Mouse (Mus musculus): ENCODE data around the gene Abcd2. TPM values are rescaled to one million over a fixed set of nuclear protein-coding genes. Genes with fewer than 3 reads are reported as not detected.

Gene Abcd2
- total RNA-seq (2021): 1 to 10 TPM; 5.6 to 6.2 TPM

DNA sequence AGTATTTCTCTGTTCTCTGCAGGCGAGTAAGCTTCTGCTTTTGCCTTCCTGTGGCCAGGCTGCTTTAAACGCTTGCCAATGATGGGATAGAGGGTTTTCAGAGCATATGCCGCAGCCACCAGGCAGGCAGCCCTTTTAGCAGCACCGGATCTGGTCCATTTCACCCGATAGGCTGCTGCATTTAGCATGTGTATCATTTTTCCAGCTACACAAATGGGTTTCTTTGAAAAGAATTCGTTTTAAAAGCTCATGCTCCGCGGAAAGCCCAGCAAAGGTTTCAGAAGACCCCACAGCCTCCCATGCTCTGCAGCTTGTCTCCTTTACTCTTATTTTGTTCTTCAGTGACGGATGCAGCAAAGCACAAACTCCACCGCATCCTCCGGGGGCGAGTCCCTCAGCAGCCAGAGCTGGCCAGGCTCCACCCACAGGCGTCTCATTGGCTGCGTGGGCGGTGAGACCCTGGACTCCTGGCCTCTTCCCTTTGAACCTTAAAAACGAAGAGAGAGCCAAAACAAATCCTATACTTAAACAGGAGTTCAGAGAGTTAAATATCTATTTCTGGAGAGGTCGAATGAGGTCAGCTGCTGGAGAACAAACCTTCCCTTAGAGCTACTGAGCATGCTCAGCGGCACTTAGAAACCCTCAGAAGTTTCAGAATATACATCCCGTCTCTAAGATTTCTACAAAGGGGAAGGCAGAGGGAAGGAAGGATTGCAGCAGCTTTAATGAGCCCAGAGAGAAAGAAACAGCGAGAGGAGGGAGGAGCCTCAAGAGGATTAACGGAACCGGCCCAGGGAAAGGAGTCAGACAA lies at the start of gene Abcd2:
Gene Abcd2, minus strand, starts transcription at position 388 of the 811 bp plus-strand sequence.
- intact Hi-C loops (cut with DNase I): loop anchor here (5.0 kb wide), 1 partner anchor 199 kb away; no protein-coding TSS in a partner anchor
- DNase-seq: peak; percentile 71 to 82

DNA sequence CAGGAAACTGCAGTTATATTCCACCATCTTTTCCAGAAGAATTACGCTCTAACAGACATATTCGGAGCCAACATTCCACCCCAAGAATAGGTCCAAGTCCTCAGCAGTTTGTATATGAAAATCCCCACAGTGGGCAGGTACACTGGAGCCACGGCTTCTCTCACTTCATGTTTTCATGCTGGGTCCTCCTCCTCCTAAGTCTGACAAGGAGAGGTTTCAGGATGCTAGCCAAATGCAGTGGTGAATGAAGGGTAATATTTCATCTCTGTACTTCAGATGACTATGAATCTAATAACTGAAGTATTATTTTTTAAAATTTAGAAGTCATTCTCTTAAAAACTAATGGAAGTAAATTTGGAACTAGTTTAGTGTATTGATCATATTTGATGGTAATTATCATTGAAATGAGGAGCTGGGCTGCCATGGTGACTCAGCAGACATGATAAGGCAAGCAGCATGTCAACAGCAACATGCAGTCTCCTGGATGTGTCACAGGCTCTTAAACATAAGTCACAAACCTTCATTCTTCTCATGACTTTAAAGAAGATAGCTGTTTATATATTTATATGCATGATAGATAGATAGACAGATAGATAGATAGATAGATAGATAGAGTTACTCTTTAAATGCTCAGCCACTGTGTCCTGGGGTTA lies 49.2 kb upstream of the Abcd2 start:
- intact Hi-C loops (cut with DNase I): no loop called here
- no peak for DNase-seq

DNA sequence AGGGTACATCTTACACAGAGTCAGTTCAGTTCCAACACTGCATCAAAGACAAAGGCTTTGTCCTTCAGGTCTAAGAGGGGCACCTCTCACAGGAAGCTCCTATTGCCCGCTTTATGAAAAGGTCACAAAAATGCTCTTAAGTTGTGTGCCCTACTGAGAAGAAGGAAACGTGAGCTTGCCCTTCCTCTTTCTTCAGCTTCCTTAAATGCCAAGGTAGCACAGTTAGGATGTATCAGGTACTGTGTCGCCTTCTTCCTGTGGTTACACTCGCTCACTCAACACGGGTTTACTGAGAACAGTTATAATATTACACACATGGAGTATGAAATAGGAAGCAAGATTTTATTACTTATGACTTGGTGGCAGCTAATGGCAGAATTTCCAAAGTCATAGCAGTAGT lies 45.7 kb upstream of the Abcd2 start:
- no peak for DNase-seq
- intact Hi-C loops (cut with DNase I): no loop called here

DNA sequence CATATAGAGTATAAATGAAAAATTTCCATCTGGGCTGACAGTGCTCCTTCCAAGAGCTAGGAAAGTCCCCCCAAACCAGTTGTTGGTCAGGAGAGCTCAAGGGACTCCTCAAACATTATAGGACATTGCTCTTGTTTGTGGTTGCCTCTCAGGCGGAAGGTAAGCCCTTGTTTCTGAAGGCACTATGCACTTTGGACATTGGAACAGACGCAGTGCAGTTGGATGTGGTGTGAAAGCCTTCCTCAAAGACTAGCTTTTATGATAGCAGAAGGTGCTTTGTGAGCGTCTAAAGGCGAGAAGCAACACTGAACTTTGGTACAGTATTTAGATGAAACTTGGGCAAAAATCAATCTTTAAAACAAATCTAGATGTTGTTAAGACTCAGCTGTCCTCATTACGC lies 14.9 kb upstream of the Abcd2 start:
- no peak for DNase-seq
- intact Hi-C loops (cut with DNase I): no loop called here

DNA sequence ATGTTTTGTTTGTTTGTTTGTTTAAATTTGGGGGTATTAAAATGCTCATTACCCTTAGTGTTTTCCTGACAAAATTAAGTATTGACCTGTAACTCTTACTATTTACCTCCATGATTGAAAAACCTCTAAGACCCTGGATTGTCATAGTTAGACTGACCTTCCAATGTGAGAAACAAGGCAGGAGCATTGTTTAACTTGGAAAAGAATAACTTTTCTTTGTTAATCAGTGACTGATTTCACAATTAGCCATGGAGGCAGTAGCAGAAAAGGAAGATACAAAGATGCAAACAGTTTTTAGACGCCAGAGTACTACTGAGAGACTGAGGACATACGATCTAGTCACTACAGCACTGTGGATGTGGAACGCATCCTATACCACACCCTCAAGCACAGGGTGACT lies 11.9 kb upstream of the Abcd2 start:
- DNase-seq: no peak
- intact Hi-C loops (cut with DNase I): no loop called here

DNA sequence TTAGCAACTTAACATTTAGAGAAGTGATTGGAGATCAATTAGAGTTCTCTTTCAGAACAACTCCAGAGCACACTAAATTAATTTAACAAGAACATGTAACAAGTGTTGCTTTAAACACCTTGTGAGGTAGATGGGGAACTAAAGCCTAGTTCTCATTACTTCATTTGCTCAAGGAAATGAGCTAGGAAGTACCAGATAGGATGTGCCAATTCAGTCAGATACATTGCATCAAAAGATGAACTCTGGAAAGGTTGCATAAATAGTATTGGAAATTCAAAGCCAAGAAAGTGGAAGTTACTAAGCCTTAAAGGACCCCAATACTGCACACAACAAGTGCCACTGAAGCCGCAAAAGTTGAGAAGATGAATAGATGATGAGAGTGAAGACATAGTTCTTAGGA lies 10.9 kb upstream of the Abcd2 start:
- no peak for DNase-seq
- intact Hi-C loops (cut with DNase I): no loop called here

DNA sequence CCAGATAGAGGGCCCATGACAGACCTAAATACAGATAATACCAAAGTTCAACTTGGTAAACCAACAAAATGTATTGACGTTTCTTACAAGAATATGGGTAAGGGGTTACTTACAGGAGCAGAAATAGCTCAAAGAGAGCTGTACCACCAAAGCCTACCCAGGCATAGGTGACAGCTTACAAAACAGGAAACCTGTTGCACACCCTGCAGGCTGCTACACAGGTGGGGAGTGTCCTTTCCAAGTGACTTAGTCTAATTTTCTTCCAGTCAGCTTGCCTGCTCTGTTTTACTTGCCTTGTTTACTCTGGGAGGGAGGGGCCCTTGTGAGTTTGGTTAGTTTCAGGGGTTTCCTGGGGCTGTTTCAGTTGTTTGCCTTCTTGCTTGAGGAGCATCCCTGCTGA lies 9.2 kb upstream of the Abcd2 start:
- DNase-seq: no peak
- intact Hi-C loops (cut with DNase I): no loop called here

- intact Hi-C loops (cut with DNase I): no loop called here
- DNase-seq: no peak
Observed at GRCm38 (mm10) chr15:91199256-91199905, 7.8 kb upstream of the Abcd2 start, which contains the start of gene CN725425. Gene CN725425, plus strand, starts transcription at chr15:91199494.

DNA sequence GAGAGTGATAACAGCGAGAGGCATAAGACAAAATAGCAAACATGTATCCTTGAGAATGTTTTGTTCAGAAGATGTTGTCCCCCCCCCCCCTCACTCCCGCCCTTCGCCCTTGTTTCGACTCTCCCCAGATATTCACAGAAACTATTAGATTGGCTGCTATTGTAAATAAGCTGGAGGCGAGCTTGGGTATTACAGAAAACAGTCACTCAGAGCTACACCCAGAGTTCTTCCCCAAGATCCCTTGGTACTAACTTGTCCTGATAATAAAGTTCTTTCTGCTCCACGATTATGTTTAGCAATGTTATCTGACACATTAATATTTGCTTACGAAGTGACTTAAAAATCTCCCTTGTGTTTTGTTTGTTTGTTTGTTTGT lies 612 bp upstream of the Abcd2 start:
- intact Hi-C loops (cut with DNase I): loop anchor here (5.0 kb wide), 1 partner anchor 200 kb away; no protein-coding TSS in a partner anchor
- no peak for DNase-seq

- intact Hi-C loops (cut with DNase I): loop anchor here (5.0 kb wide), 1 partner anchor 198 kb away; no protein-coding TSS in a partner anchor
- peak in 1 of 2 experiments; percentile 14 for DNase-seq
Observed at GRCm38 (mm10) chr15:91190519-91191207, 936 bp downstream of the Abcd2 start.

GRCm38 (mm10) chr15:91190026-91190425 lies 1.6 kb downstream of the Abcd2 start:
- intact Hi-C loops (cut with DNase I): loop anchor here (5.0 kb wide), 1 partner anchor 198 kb away; no protein-coding TSS in a partner anchor
- DNase-seq: no peak

- DNase-seq: peak in 1 of 2 experiments; percentile 17
- intact Hi-C loops (cut with DNase I): no loop called here
Observed at GRCm38 (mm10) chr15:91186358-91186757, 5.2 kb downstream of the Abcd2 start.

DNA sequence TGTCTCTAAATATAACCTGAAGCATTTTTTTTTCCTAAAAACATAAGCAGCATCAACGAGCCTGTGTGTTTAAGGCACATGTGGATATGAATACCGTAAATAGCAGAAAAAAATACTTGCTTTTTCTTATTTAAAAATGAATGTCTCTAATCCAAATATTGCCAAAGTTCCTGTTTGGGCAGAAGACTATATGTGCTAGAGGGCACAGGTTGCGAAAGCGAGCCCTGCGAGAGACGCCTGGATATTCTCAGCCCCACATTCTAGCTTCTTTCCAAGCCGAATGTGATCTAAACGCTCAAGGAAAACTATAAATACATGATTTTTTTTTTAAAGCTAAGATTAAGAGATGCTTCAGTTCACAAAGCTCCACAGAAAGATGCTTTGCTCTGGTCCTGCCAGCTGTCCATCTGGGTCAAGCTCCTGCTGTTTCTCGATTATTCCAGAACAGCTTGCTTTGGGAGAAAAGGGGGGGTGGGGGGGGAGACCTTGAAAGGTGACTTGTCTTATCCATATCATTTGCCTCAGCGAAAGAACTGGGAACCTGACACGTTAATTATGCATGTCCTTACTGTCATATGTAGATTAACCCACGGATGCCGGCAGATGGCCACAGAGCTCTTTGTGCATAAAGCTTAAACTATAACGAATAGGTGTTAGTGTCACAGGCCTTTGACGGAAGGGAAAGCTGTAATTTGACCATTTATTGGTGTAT lies 11.5 kb downstream of the Abcd2 start:
- intact Hi-C loops (cut with DNase I): no loop called here
- DNase-seq: no peak

DNA sequence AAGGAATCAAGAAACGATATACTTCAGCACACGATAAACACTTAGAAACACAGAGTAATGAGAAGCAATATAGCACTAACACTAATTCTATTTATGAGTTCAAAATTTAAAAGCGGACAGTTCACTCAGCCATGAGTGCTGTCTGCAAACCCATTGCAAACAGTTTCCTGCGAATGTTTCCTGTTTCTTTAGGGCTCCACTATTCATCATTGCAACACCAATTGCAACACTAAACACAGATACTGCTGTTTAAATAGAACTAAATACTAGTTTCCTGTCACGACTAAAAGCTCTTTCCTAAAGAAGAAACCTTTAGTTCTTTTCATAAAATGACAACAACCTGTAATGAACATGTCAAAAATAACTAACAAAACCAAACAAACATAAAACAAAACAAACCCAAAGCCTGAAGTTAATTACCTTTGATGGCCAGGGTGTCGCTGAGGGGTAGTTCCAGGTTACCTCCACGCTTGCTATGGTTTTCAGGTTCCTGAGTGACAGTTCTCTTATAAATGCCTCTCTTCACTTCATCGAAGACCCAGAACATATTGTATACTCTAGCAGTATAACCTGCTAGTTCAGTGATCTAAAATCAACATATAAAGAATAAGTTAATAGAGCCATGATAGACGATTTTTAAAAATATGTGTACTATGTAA lies 12.8 kb downstream of the Abcd2 start:
- DNase-seq: no peak
- intact Hi-C loops (cut with DNase I): no loop called here

DNA sequence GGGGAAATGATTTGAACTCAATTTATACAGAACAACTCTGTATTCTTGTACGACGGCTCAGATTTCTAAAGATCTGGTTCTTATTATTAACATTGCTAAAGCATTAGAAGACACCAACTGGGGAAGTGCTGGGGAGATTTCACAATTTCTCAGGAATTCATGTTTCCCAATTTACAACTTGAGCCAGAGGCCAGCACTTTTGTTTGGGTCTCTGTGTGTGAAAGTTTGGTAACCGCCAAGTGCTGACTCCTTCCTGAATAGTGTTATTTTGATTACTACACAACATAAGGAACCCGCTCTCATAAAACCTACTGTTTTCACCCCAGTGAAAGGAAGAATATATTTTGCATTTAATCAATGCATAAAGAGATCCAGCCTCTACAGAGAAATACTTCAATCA lies 19.4 kb downstream of the Abcd2 start:
- peak; percentile 12 to 15 for DNase-seq
- intact Hi-C loops (cut with DNase I): no loop called here

- DNase-seq: no peak
- intact Hi-C loops (cut with DNase I): no loop called here
Observed at GRCm38 (mm10) chr15:91171332-91171731, 20.3 kb downstream of the Abcd2 start.

- DNase-seq: no peak
- intact Hi-C loops (cut with DNase I): no loop called here
Observed at GRCm38 (mm10) chr15:91170602-91171328, 20.8 kb downstream of the Abcd2 start.

DNA sequence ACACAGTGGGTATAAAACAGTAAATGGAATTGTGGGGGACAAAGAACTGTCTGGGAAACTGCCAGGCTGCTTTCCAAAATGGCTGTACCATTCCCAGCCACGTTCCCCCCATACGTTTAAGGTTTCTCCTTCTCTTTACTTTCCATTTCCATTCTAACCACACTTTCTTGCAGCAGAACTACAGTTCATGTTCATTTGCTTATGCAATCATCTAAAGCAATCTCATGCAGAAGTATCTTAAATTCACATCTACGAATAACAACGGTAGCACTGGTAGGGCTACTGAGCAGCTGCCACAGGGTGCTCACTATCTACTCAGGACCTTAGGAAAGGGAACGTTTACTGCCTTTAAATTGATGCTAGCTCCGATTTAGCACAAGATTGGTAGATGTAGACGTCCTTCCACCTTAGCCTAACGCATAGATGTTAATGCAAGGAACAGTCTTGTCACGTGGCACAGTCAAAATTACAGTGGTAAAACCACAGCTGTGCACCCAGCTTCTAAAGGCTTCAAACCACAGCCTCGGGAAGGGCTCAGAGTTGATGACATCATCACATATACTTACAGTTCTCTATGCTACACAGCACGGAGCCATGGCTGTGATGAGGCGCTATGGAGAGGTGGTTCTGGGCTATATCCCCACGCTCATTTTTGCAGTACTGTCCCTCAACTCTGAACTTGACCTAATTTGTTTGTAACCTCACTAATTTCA lies 23.6 kb downstream of the Abcd2 start:
- DNase-seq: no peak
- intact Hi-C loops (cut with DNase I): loop anchor here (5.0 kb wide), 1 partner anchor 124 kb away; no protein-coding TSS in a partner anchor

Measured in heart, postnatal 36 days (tissue).